In the genomic region with DNA sequence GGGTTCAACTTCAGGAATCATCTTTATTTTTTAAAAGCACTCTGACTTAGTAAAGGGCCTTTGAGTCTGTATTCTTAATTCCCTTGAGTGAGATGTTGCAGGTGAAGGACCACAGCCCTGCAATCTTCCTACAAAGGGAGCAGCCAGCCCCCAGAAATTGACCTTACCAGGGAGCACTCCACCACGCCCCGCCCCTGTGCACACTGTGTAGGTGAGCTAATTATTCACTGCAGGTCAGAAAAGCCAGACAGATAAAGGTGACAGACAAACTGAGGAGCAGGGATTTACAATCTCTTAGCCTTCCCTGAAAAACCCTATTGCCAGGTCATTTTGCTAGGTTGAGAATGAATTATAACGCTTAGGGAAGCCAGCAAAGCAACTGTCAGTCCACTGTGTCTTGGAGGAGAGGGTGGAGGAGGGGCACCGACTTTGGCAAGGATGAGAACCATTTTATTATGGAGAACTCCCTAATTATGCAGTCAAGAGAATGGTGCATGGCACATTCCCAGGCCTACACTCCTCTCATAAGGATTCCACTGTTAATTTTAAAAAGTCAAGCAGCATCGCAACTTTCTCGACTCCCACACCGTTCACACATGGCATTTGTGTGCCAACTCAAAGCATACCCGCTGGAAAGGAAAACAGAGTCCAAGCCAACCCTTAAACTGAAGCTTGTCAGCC, we compare ENCODE assay signal across 13 mouse cellular contexts. TPM values are rescaled to one million over a fixed set of nuclear protein-coding genes. Genes with fewer than 3 reads are reported as not detected.
A peak's percentile ranks its signal among the peaks of the same experiment; 100 is the strongest.
DNase-seq lines count a peak whose midpoint lies in the region; ATAC-seq and TF ChIP-seq lines count a peak whose summit lies in the region.
"Had no signal": no experiment of that assay in that cellular context is flagged by ENCODE, and none has a peak within 500 bp of the region (broad histone marks: within the 10 kb centered on the region; RNA-seq: fewer than 3 reads in every experiment).

No protein-coding gene starts in this region.

- WGBS in hindbrain, embryonic 15.5 days = 78% methylated on average over 8 of the region's 8 CpGs
- 81% methylated on average over 8 of the region's 8 CpGs for WGBS in hindbrain, embryonic 12.5 days
- WGBS in lung, embryonic 14.5 days = 61% methylated on average over 8 of the region's 8 CpGs
- WGBS in forebrain, postnatal 0 days = 47% methylated on average over 8 of the region's 8 CpGs

- H3K9me3 ChIP-seq in hindbrain, embryonic 15.5 days = no peaks in the 10 kb centered on the region
- H3K9me3 ChIP-seq in hindbrain, embryonic 12.5 days (replicated peaks) = no peaks in the 10 kb centered on the region; the same call in 1 of the 2 replicates
- H3K9me3 ChIP-seq in lung, embryonic 14.5 days (ENCODE audit: low read depth, low read length) = no peaks in the 10 kb centered on the region
- no peaks in the 10 kb centered on the region for H3K9me3 ChIP-seq in forebrain, postnatal 0 days (ENCODE audit: low read length)

- no peaks in the 10 kb centered on the region for H3K27me3 ChIP-seq in hindbrain, embryonic 15.5 days
- no peaks in the 10 kb centered on the region for H3K27me3 ChIP-seq in hindbrain, embryonic 12.5 days
- no peaks in the 10 kb centered on the region for H3K27me3 ChIP-seq in lung, embryonic 14.5 days (ENCODE audit: insufficient read depth, low read length)
- no peaks in the 10 kb centered on the region for H3K27me3 ChIP-seq in forebrain, postnatal 0 days (ENCODE audit: insufficient read depth, low read length)

- no peak for TF ChIP-seq CTCF in lung, embryonic 14.5 days (IDR thresholded peaks at IDR 0.05; ENCODE audit: low read depth)
- TF ChIP-seq CTCF in forebrain, postnatal 0 days (IDR thresholded peaks at IDR 0.05; ENCODE audit: low read depth) = no peak

- H3K4me1 ChIP-seq in hindbrain, embryonic 15.5 days (replicated peaks) = no peaks in the 10 kb centered on the region; the same call in 1 of the 2 replicates
- H3K4me1 ChIP-seq in hindbrain, embryonic 12.5 days = no peaks in the 10 kb centered on the region
- peaks cover 4% of the 10 kb centered on the region; the same call in 1 of the 2 replicates for H3K4me1 ChIP-seq in lung, embryonic 14.5 days (ENCODE audit: insufficient read depth)
- peaks cover 6% of the 10 kb centered on the region; the same call in 1 of the 2 replicates for H3K4me1 ChIP-seq in forebrain, postnatal 0 days (ENCODE audit: insufficient read depth)

- H3K27ac ChIP-seq in hindbrain, embryonic 15.5 days (replicated peaks) = peak overlapping the region; percentile 30
- no peak overlapping the region for H3K27ac ChIP-seq in hindbrain, embryonic 12.5 days
- H3K27ac ChIP-seq in lung, embryonic 14.5 days (ENCODE audit: low read depth) = peak overlapping the region; percentile 65; the same call in 1 of the 2 replicates
- 0 out of 2 replicates have a peak overlapping the region, but pooled peaks have one; percentile 35 for H3K27ac ChIP-seq in forebrain, postnatal 0 days (ENCODE audit: low read depth, low read length)

- ATAC-seq in hindbrain, embryonic 15.5 days (ENCODE audit: low FRiP score, low read depth) = 0 out of 2 replicates have a peak, but pooled peaks have one; percentile 75
- ATAC-seq in hindbrain, embryonic 12.5 days (ENCODE audit: low FRiP score) = no peak
- ATAC-seq in lung, embryonic 14.5 days (ENCODE audit: insufficient read depth) = peak; percentile 12; the same call in 1 of the 2 replicates
- peak; percentile 85 for ATAC-seq in forebrain, postnatal 0 days

- H3K36me3 ChIP-seq in hindbrain, embryonic 15.5 days = no peaks in the 10 kb centered on the region
- no peaks in the 10 kb centered on the region for H3K36me3 ChIP-seq in hindbrain, embryonic 12.5 days
- no peaks in the 10 kb centered on the region for H3K36me3 ChIP-seq in lung, embryonic 14.5 days (ENCODE audit: insufficient read depth)
- no peaks in the 10 kb centered on the region for H3K36me3 ChIP-seq in forebrain, postnatal 0 days (ENCODE audit: insufficient read depth)

- DNase-seq in lung, embryonic 14.5 days = no peak
- DNase-seq in lung, postnatal 14 days = no peak
- DNase-seq in forebrain, postnatal 0 days = peak; percentile 61
- DNase-seq in right cerebral cortex, postnatal 10 days (ENCODE audit: low spot score in 2 of 2) = peak; percentile 82 to 87
- no peak for DNase-seq in gastrocnemius, adult 8-10 months (ENCODE audit: low spot score in 2 of 2)
- DNase-seq in cerebellum, adult 18-20 months = no peak
- DNase-seq: heart, adult 11 months; kidney, postnatal 25 days had no signal

- no peak overlapping the region for H3K9ac ChIP-seq in hindbrain, embryonic 15.5 days
- no peak overlapping the region for H3K9ac ChIP-seq in hindbrain, embryonic 12.5 days
- no peak overlapping the region for H3K9ac ChIP-seq in lung, embryonic 14.5 days
- no peak overlapping the region for H3K9ac ChIP-seq in forebrain, postnatal 0 days

- H3K4me3 ChIP-seq in hindbrain, embryonic 15.5 days = no peak overlapping the region
- H3K4me3 ChIP-seq in hindbrain, embryonic 12.5 days = no peak overlapping the region
- no peak overlapping the region for H3K4me3 ChIP-seq in lung, embryonic 14.5 days (ENCODE audit: low read depth, low read length)
- no peak overlapping the region for H3K4me3 ChIP-seq in forebrain, postnatal 0 days (ENCODE audit: low read depth, low read length)

- no peak overlapping the region for H3K4me2 ChIP-seq in hindbrain, embryonic 15.5 days
- no peak overlapping the region for H3K4me2 ChIP-seq in hindbrain, embryonic 12.5 days (replicated peaks)
- H3K4me2 ChIP-seq in lung, embryonic 14.5 days = peak overlapping the region; percentile 23; the same call in 1 of the 2 replicates
- H3K4me2 ChIP-seq in forebrain, postnatal 0 days (ENCODE audit: low read depth) = no peak overlapping the region
- H3K4me2 ChIP-seq: midbrain, embryonic 11.5 days had no signal

RNA-seq across cellular contexts. Expression of a gene that starts 21.4 kb away (rescaled TPM):
- polyA plus RNA-seq in hindbrain, embryonic 15.5 days (2015; fragmentation: Nextera tagmentation; extraction: Ambion mirVana) = 0.36 and 0.43 TPM in 2 replicates
- polyA plus RNA-seq in hindbrain, embryonic 12.5 days (2016; fragmentation: Nextera tagmentation; extraction: Ambion mirVana) = 0.31 and 1.3 TPM in 2 replicates
- 0.47 and 0.49 TPM in 2 replicates for polyA plus RNA-seq in lung, embryonic 14.5 days (2014; fragmentation: Nextera tagmentation; extraction: Ambion mirVana)
- 1.9 TPM in 1 of 2 replicates, not detected in the other for total RNA-seq in forebrain, postnatal 0 days (2014; rRNA removed)
- polyA plus RNA-seq in forebrain, postnatal 0 days (2015; fragmentation: Nextera tagmentation; extraction: Ambion mirVana) = 0.18 and 0.21 TPM in 2 replicates
- total RNA-seq in gastrocnemius, adult 8-10 months (2022) = not detected
- total RNA-seq: hematopoietic stem cell, adult 5-6 weeks had no signal
- polyA plus RNA-seq: C2C12 had no signal

RNA-seq across cellular contexts. Expression of a gene that starts 51.2 kb away (rescaled TPM):
- polyA plus RNA-seq in hindbrain, embryonic 15.5 days (2015; fragmentation: Nextera tagmentation; extraction: Ambion mirVana) = 6.6 and 8.6 TPM in 2 replicates
- 14.4 and 18.5 TPM in 2 replicates for polyA plus RNA-seq in hindbrain, embryonic 12.5 days (2016; fragmentation: Nextera tagmentation; extraction: Ambion mirVana)
- 20.5 and 21.0 TPM in 2 replicates for polyA plus RNA-seq in lung, embryonic 14.5 days (2014; fragmentation: Nextera tagmentation; extraction: Ambion mirVana)
- total RNA-seq in forebrain, postnatal 0 days (2014; rRNA removed) = 7.6 and 8.2 TPM in 2 replicates
- polyA plus RNA-seq in forebrain, postnatal 0 days (2015; fragmentation: Nextera tagmentation; extraction: Ambion mirVana) = 3.0 and 3.7 TPM in 2 replicates
- 1 to 10 TPM in 1 of 4 experiments, under 1 TPM in 3; 0.64 to 1.1 (median 0.95) TPM for total RNA-seq in gastrocnemius, adult 8-10 months (2022)

RNA-seq across cellular contexts. Expression of a gene that starts 51.3 kb away (rescaled TPM):
- polyA plus RNA-seq in hindbrain, embryonic 15.5 days (2015; fragmentation: Nextera tagmentation; extraction: Ambion mirVana) = 28.0 and 33.6 TPM in 2 replicates
- polyA plus RNA-seq in hindbrain, embryonic 12.5 days (2016; fragmentation: Nextera tagmentation; extraction: Ambion mirVana) = 18.4 and 20.8 TPM in 2 replicates
- 9.8 and 13.7 TPM in 2 replicates for polyA plus RNA-seq in lung, embryonic 14.5 days (2014; fragmentation: Nextera tagmentation; extraction: Ambion mirVana)
- total RNA-seq in forebrain, postnatal 0 days (2014; rRNA removed) = 25.8 and 26.1 TPM in 2 replicates
- polyA plus RNA-seq in forebrain, postnatal 0 days (2015; fragmentation: Nextera tagmentation; extraction: Ambion mirVana) = 43.1 and 47.3 TPM in 2 replicates
- 1 to 10 TPM; 4.1 to 5.5 (median 4.7) TPM for total RNA-seq in gastrocnemius, adult 8-10 months (2022)

Comparison
In these comparisons a context has a peak if more than half of its experiments do, and no peak if none do; other contexts are left out.
1. DNase-seq: peak in forebrain, postnatal 0 days (single experiment) and right cerebral cortex, postnatal 10 days (2 of 2); none in lung, embryonic 14.5 days (single experiment), lung, postnatal 14 days (single experiment), gastrocnemius, adult 8-10 months (0 of 2) and cerebellum, adult 18-20 months (0 of 2).